Mouse (Mus musculus) hindbrain, embryonic 15.5 days (tissue): ENCODE results near the gene Kcnk5. TPM values are rescaled to one million over a fixed set of nuclear protein-coding genes. Genes with fewer than 3 reads are reported as not detected.

Experiments used
- ATAC-seq: fragments of 200-750 bp; cut with Nextera tagmentation; 2 replicates; pipeline ENCODE4 v1.8.0; 2017; ENCODE audit warnings: low read depth, moderate number of reproducible peaks, moderate TSS enrichment; ENCODE audit not compliant: low FRiP score
- H3K27ac ChIP-seq: fragments of 300-500 bp; sonication (generic); replicated peaks from 2 replicates; pipeline ENCODE4 v1.5.1; 2015; ENCODE audit warnings: mild to moderate bottlenecking, inconsistent platforms
- H3K27me3 ChIP-seq: fragments of 300-500 bp; sonication (generic); 2 replicates; pipeline ENCODE4 v1.6.1; 2015; ENCODE audit warnings: control low read depth, inconsistent platforms
- H3K36me3 ChIP-seq: fragments of 300-500 bp; sonication (generic); 2 replicates; pipeline ENCODE4 v1.6.1; 2015; ENCODE audit warnings: control low read depth, inconsistent platforms
- H3K4me1 ChIP-seq: fragments of 300-500 bp; sonication (generic); replicated peaks from 2 replicates; pipeline ENCODE4 v1.6.1; 2015; ENCODE audit warnings: control low read depth, inconsistent platforms
- H3K4me2 ChIP-seq: fragments of 300-500 bp; sonication (generic); 2 replicates; pipeline ENCODE4 v1.6.1; 2015; ENCODE audit warnings: moderate library complexity, mild to moderate bottlenecking, inconsistent platforms
- H3K4me3 ChIP-seq: fragments of 300-500 bp; sonication (generic); 2 replicates; pipeline ENCODE4 v1.5.1; 2015; ENCODE audit warnings: mild to moderate bottlenecking, inconsistent platforms
- H3K9ac ChIP-seq: fragments of 300-500 bp; sonication (generic); 2 replicates; pipeline ENCODE4 v1.6.1; 2015; ENCODE audit warnings: inconsistent platforms
- H3K9me3 ChIP-seq: fragments of 300-500 bp; sonication (generic); 2 replicates; pipeline ENCODE4 v1.6.1; 2016; ENCODE audit warnings: control low read depth, inconsistent platforms
- WGBS: fragments of 180-500 bp; shearing (Covaris S2); methylation state at CpG from one replicate; pipeline ENCODE4 v1.1.7; 2015; 5-methylcytosine and 5-hydroxymethylcytosine counted together
- polyA plus RNA-seq: library from polyadenylated mRNA; unstranded; fragments of >200 nt; fragmentation: Nextera tagmentation; extraction: Ambion mirVana; gene quantifications from 2 replicates; pipeline ENCODE4 v1.2.1, GENCODE M21; 2015

Kcnk5 gene
- polyA plus RNA-seq, 1 experiment from 2014 or later: 1.3 TPM

DNA sequence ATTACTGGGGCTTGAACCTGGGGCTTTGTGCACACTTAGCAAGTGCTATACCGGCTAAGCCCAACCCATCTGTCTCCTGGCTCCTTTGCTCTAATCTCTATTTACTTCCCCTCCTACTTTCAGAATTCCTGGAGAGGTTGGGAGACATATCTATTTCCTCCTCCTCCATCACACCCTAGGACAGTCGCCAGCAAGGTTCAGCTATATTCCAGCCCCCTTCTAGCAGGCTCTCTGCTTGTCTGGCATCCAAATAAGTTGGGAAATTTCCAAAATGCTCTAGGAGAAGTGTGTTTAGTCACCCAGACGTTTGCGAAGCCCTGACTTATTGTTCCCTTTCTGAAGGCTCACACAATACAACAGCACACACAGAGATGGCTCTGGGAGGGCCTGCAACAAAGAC lies 78.4 kb downstream of the Kcnk5 start:
- Histone ChIP-seq H3K27me3 (no peaks in the 10 kb centered on the region), H3K9me3 (no peaks in the 10 kb centered on the region), H3K36me3 (no peaks in the 10 kb centered on the region), H3K27ac (no peak overlapping the region), H3K4me3 (no peak overlapping the region), H3K9ac (no peak overlapping the region), H3K4me1 (no peaks in the 10 kb centered on the region), H3K4me2 (no peak overlapping the region)
- WGBS: 42% methylated on average over 4 of the region's 4 CpGs
- ATAC-seq: no peak

GRCm38 (mm10) chr14:20098061-20098460 lies 83.5 kb downstream of the Kcnk5 start:
- Histone ChIP-seq H3K4me1 (no peaks in the 10 kb centered on the region), H3K9me3 (no peaks in the 10 kb centered on the region), H3K9ac (no peak overlapping the region), H3K4me3 (no peak overlapping the region), H3K4me2 (no peak overlapping the region), H3K27me3 (no peaks in the 10 kb centered on the region), H3K36me3 (no peaks in the 10 kb centered on the region), H3K27ac (no peak overlapping the region)
- WGBS: 68% methylated on average over 5 of the region's 5 CpGs
- ATAC-seq: no peak

- no peak for ATAC-seq
- Histone ChIP-seq H3K9ac (no peak overlapping the region), H3K36me3 (no peaks in the 10 kb centered on the region), H3K4me1 (no peaks in the 10 kb centered on the region), H3K4me3 (no peak overlapping the region), H3K27ac (no peak overlapping the region), H3K27me3 (no peaks in the 10 kb centered on the region), H3K4me2 (no peak overlapping the region), H3K9me3 (no peaks in the 10 kb centered on the region)
- WGBS: 64% methylated on average over 5 of the region's 5 CpGs
Observed at GRCm38 (mm10) chr14:20094942-20095341, 86.7 kb downstream of the Kcnk5 start.

GRCm38 (mm10) chr14:20093493-20093892 lies 88.1 kb downstream of the Kcnk5 start:
- 26% methylated on average over 7 of the region's 7 CpGs for WGBS
- Histone ChIP-seq H3K4me1 (no peaks in the 10 kb centered on the region), H3K9me3 (no peaks in the 10 kb centered on the region)

More at GRCm38 (mm10) chr14:20093493-20093892, 88.1 kb downstream of the Kcnk5 start:
- no peak overlapping the region for H3K4me2 ChIP-seq
- no peaks in the 10 kb centered on the region for H3K27me3 ChIP-seq
- ATAC-seq: no peak
- no peaks in the 10 kb centered on the region for H3K36me3 ChIP-seq
- no peak overlapping the region for H3K9ac ChIP-seq
- H3K4me3 ChIP-seq: no peak overlapping the region
- H3K27ac ChIP-seq: no peak overlapping the region

Other genes starting within 250 kb of the Kcnk5 start
- 379 and 390 TPM in 2 replicates for gene Gng2, start 204.2 kb downstream of the Kcnk5 start, polyA plus RNA-seq
- gene Saysd1, start 43.3 kb downstream of the Kcnk5 start, polyA plus RNA-seq: 12.0 and 12.1 TPM in 2 replicates
- gene Kcnk16, start 87.4 kb upstream of the Kcnk5 start, polyA plus RNA-seq: not detected in 2 replicates
- 14.2 and 15.8 TPM in 2 replicates for gene Nudt13, start 112.9 kb upstream of the Kcnk5 start, polyA plus RNA-seq
- gene Ecd, start 166.3 kb upstream of the Kcnk5 start, polyA plus RNA-seq: 47.9 and 49.6 TPM in 2 replicates
- gene Fam149b, start 166.4 kb upstream of the Kcnk5 start, polyA plus RNA-seq: 40.0 and 43.0 TPM in 2 replicates
- gene Dnajc9, start 207.1 kb upstream of the Kcnk5 start, polyA plus RNA-seq: 125 and 131 TPM in 2 replicates
- 65.4 and 67.4 TPM in 2 replicates for gene Mrps16, start 211.8 kb upstream of the Kcnk5 start, polyA plus RNA-seq